Mouse (Mus musculus): ENCODE data around the gene Krtap4-16. TPM values are rescaled to one million over a fixed set of nuclear protein-coding genes. Genes with fewer than 3 reads are reported as not detected.

Krtap4-16 gene
- polyA plus RNA-seq, 1 experiment from 2014 or later, result not detected

Other genes starting within 250 kb of the Krtap4-16 start
- gene Gm11938, start 248.3 kb downstream of the Krtap4-16 start, polyA plus RNA-seq (2015; fragmentation: Nextera tagmentation; extraction: Ambion mirVana), result not detected in 2 replicates
- not detected in 2 replicates for gene Gm11937, start 241.4 kb downstream of the Krtap4-16 start, polyA plus RNA-seq (2015; fragmentation: Nextera tagmentation; extraction: Ambion mirVana)
- not detected in 2 replicates for gene Krtap2-4, start 236.8 kb downstream of the Krtap4-16 start, polyA plus RNA-seq (2015; fragmentation: Nextera tagmentation; extraction: Ambion mirVana)
- gene Gm11562, start 231.2 kb downstream of the Krtap4-16 start, polyA plus RNA-seq (2015; fragmentation: Nextera tagmentation; extraction: Ambion mirVana), result not detected in 2 replicates
- not detected in 2 replicates for gene Krtap4-1, start 223.4 kb downstream of the Krtap4-16 start, polyA plus RNA-seq (2015; fragmentation: Nextera tagmentation; extraction: Ambion mirVana)
- gene Krtap4-2, start 216.5 kb downstream of the Krtap4-16 start, polyA plus RNA-seq (2015; fragmentation: Nextera tagmentation; extraction: Ambion mirVana), result not detected in 2 replicates
- gene Krtap4-7, start 207.5 kb downstream of the Krtap4-16 start, polyA plus RNA-seq (2015; fragmentation: Nextera tagmentation; extraction: Ambion mirVana), result not detected in 2 replicates
- gene Gm11555, start 201.4 kb downstream of the Krtap4-16 start, polyA plus RNA-seq (2015; fragmentation: Nextera tagmentation; extraction: Ambion mirVana), result not detected in 2 replicates
- gene Gm11563, start 192.6 kb downstream of the Krtap4-16 start, polyA plus RNA-seq (2015; fragmentation: Nextera tagmentation; extraction: Ambion mirVana), result not detected in 2 replicates
- not detected in 2 replicates for gene Krtap4-6, start 185.6 kb downstream of the Krtap4-16 start, polyA plus RNA-seq (2015; fragmentation: Nextera tagmentation; extraction: Ambion mirVana)
- gene Gm14190, start 160.9 kb downstream of the Krtap4-16 start, polyA plus RNA-seq (2015; fragmentation: Nextera tagmentation; extraction: Ambion mirVana), result not detected in 2 replicates
- not detected in 2 replicates for gene Gm14180, start 117.3 kb downstream of the Krtap4-16 start, polyA plus RNA-seq (2015; fragmentation: Nextera tagmentation; extraction: Ambion mirVana)
- not detected in 2 replicates for gene Gm11595, start 78.7 kb downstream of the Krtap4-16 start, polyA plus RNA-seq (2015; fragmentation: Nextera tagmentation; extraction: Ambion mirVana)
- gene Krtap4-8, start 70.9 kb downstream of the Krtap4-16 start, polyA plus RNA-seq (2015; fragmentation: Nextera tagmentation; extraction: Ambion mirVana), result not detected in 2 replicates
- gene Krtap4-9, start 66.4 kb downstream of the Krtap4-16 start, polyA plus RNA-seq (2015; fragmentation: Nextera tagmentation; extraction: Ambion mirVana), result not detected in 2 replicates
- not detected in 2 replicates for gene Gm11596, start 58.1 kb downstream of the Krtap4-16 start, polyA plus RNA-seq (2015; fragmentation: Nextera tagmentation; extraction: Ambion mirVana)
- not detected in 2 replicates for gene Gm11569, start 52.7 kb downstream of the Krtap4-16 start, polyA plus RNA-seq (2015; fragmentation: Nextera tagmentation; extraction: Ambion mirVana)
- not detected in 2 replicates for gene Gm11554, start 47.2 kb downstream of the Krtap4-16 start, polyA plus RNA-seq (2015; fragmentation: Nextera tagmentation; extraction: Ambion mirVana)
- gene Krtap4-13, start 41.7 kb downstream of the Krtap4-16 start, polyA plus RNA-seq (2015; fragmentation: Nextera tagmentation; extraction: Ambion mirVana), result not detected in 2 replicates
- not detected in 2 replicates for gene Gm11564, start 35.9 kb downstream of the Krtap4-16 start, polyA plus RNA-seq (2015; fragmentation: Nextera tagmentation; extraction: Ambion mirVana)
- not detected in 2 replicates for gene 2300003K06Rik, start 13.5 kb downstream of the Krtap4-16 start, polyA plus RNA-seq (2015; fragmentation: Nextera tagmentation; extraction: Ambion mirVana)
- not detected in 2 replicates for gene Gm11568, start 6.3 kb upstream of the Krtap4-16 start, polyA plus RNA-seq (2015; fragmentation: Nextera tagmentation; extraction: Ambion mirVana)
- not detected in 2 replicates for gene Gm11559, start 12.9 kb upstream of the Krtap4-16 start, polyA plus RNA-seq (2015; fragmentation: Nextera tagmentation; extraction: Ambion mirVana)
- not detected in 2 replicates for gene Krtap9-1, start 21.8 kb upstream of the Krtap4-16 start, polyA plus RNA-seq (2015; fragmentation: Nextera tagmentation; extraction: Ambion mirVana)
- not detected in 2 replicates for gene Gm11567, start 27.6 kb upstream of the Krtap4-16 start, polyA plus RNA-seq (2015; fragmentation: Nextera tagmentation; extraction: Ambion mirVana)
- not detected in 2 replicates for gene Krtap31-1, start 56.3 kb upstream of the Krtap4-16 start, polyA plus RNA-seq (2015; fragmentation: Nextera tagmentation; extraction: Ambion mirVana)
- not detected in 2 replicates for gene Gm11565, start 63.1 kb upstream of the Krtap4-16 start, polyA plus RNA-seq (2015; fragmentation: Nextera tagmentation; extraction: Ambion mirVana)
- not detected in 2 replicates for gene Krtap31-2, start 84.7 kb upstream of the Krtap4-16 start, polyA plus RNA-seq (2015; fragmentation: Nextera tagmentation; extraction: Ambion mirVana)
- gene Krtap9-5, start 96.9 kb upstream of the Krtap4-16 start, polyA plus RNA-seq (2015; fragmentation: Nextera tagmentation; extraction: Ambion mirVana), result not detected in 2 replicates
- not detected in 2 replicates for gene Krtap29-1, start 127.4 kb upstream of the Krtap4-16 start, polyA plus RNA-seq (2015; fragmentation: Nextera tagmentation; extraction: Ambion mirVana)
- gene Krtap16-1, start 135.0 kb upstream of the Krtap4-16 start, polyA plus RNA-seq (2015; fragmentation: Nextera tagmentation; extraction: Ambion mirVana), result not detected in 2 replicates
- gene Krtap17-1, start 142.4 kb upstream of the Krtap4-16 start, polyA plus RNA-seq (2015; fragmentation: Nextera tagmentation; extraction: Ambion mirVana), result not detected in 2 replicates
- not detected in 2 replicates for gene Krt33a, start 164.6 kb upstream of the Krtap4-16 start, polyA plus RNA-seq (2015; fragmentation: Nextera tagmentation; extraction: Ambion mirVana)
- not detected in 2 replicates for gene Krt33b, start 178.3 kb upstream of the Krtap4-16 start, polyA plus RNA-seq (2015; fragmentation: Nextera tagmentation; extraction: Ambion mirVana)
- not detected in 2 replicates for gene Krt34, start 189.9 kb upstream of the Krtap4-16 start, polyA plus RNA-seq (2015; fragmentation: Nextera tagmentation; extraction: Ambion mirVana)
- not detected in 2 replicates for gene Krt31, start 198.9 kb upstream of the Krtap4-16 start, polyA plus RNA-seq (2015; fragmentation: Nextera tagmentation; extraction: Ambion mirVana)
- not detected in 2 replicates for gene Krt32, start 236.6 kb upstream of the Krtap4-16 start, polyA plus RNA-seq (2015; fragmentation: Nextera tagmentation; extraction: Ambion mirVana)
- gene Krt35, start 244.6 kb upstream of the Krtap4-16 start, polyA plus RNA-seq (2015; fragmentation: Nextera tagmentation; extraction: Ambion mirVana), result not detected in 2 replicates

Data from forebrain, embryonic 15.5 days (tissue).